Mouse (Mus musculus) liver, adult 2 months (tissue): ENCODE results near the gene H60b. TPM values are rescaled to one million over a fixed set of nuclear protein-coding genes. Genes with fewer than 3 reads are reported as not detected.
"Not testable (repeated sequence)": the region's sequence is repeated elsewhere in the genome, so short reads cannot be mapped to it uniquely, and the experiment has no call there.

Experiments
- DNase-seq: peaks from one replicate; pipeline ENCODE4 v3.0.0-alpha.2; 2011; ENCODE audit warnings: low read depth, low spot score; ENCODE audit errors: extremely low read depth
- H3K27ac ChIP-seq: fragments of 200-500 bp; replicated peaks from 2 replicates; pipeline ENCODE4 v1.5.1; 2012; ENCODE audit warnings: low read depth, mild to moderate bottlenecking, control low read depth, inconsistent platforms, low read length; ENCODE audit not compliant: insufficient read depth
- H3K27me3 ChIP-seq: fragments of 200-500 bp; 2 replicates; pipeline ENCODE4 v1.6.1; 2012; ENCODE audit warnings: mild to moderate bottlenecking, moderate library complexity, low read length, inconsistent platforms; ENCODE audit not compliant: control insufficient read depth, insufficient read depth
- H3K36me3 ChIP-seq: fragments of 200-500 bp; 2 replicates; pipeline ENCODE4 v1.6.1; 2012; ENCODE audit warnings: low read length, inconsistent platforms; ENCODE audit not compliant: control insufficient read depth, insufficient read depth
- H3K4me1 ChIP-seq: fragments of 200-500 bp; 2 replicates; pipeline ENCODE4 v1.6.1; 2011; ENCODE audit warnings: low read length; ENCODE audit not compliant: control insufficient read depth, insufficient read depth
- H3K4me3 ChIP-seq: fragments of 200-500 bp; 2 replicates; pipeline ENCODE4 v1.5.1; 2011; ENCODE audit warnings: low read depth, mild to moderate bottlenecking, control low read depth, low read length, moderate library complexity; ENCODE audit not compliant: insufficient read depth
- H3K79me2 ChIP-seq: fragments of 200-500 bp; 2 replicates; pipeline ENCODE4 v1.6.1; 2012; ENCODE audit warnings: inconsistent platforms, mild to moderate bottlenecking, low read length, moderate library complexity; ENCODE audit not compliant: control insufficient read depth, insufficient read depth
- H3K9ac ChIP-seq: fragments of 200-500 bp; 2 replicates; pipeline ENCODE4 v1.6.1; 2012; ENCODE audit warnings: low read depth, mild to moderate bottlenecking, control low read depth, inconsistent platforms, low read length
- CTCF ChIP-seq: fragments of 200-500 bp; IDR thresholded peaks from 2 replicates; pipeline ENCODE4 v1.5.1; 2011; ENCODE audit warnings: low read depth, low read length, control low read depth
- POLR2A ChIP-seq: fragments of 200-500 bp; IDR thresholded peaks from 2 replicates; pipeline ENCODE4 v1.6.1; 2011; ENCODE audit warnings: low read length, control low read depth; ENCODE audit not compliant: insufficient read depth; ENCODE audit errors: extremely low read depth
- WGBS: fragments of 180-500 bp; shearing (Covaris S2); methylation state at CpG from one replicate; pipeline ENCODE4 v1.1.7; 2018; 5-methylcytosine and 5-hydroxymethylcytosine counted together
- polyA plus RNA-seq: library from polyadenylated mRNA; depleted of rRNA; stranded (reverse); fragments of >200 nt; gene quantifications from 2 replicates; pipeline ENCODE4 v1.2.3, GENCODE M21; 2012
- total RNA-seq: library from RNA; depleted of rRNA; stranded (reverse); fragments of >200 nt; gene quantifications from 2 replicates; pipeline ENCODE4 v1.2.3, GENCODE M21; 2014

H60b gene
- total and polyA plus RNA-seq, 2 experiments, result 0.09 TPM; not detected in 1

DNA sequence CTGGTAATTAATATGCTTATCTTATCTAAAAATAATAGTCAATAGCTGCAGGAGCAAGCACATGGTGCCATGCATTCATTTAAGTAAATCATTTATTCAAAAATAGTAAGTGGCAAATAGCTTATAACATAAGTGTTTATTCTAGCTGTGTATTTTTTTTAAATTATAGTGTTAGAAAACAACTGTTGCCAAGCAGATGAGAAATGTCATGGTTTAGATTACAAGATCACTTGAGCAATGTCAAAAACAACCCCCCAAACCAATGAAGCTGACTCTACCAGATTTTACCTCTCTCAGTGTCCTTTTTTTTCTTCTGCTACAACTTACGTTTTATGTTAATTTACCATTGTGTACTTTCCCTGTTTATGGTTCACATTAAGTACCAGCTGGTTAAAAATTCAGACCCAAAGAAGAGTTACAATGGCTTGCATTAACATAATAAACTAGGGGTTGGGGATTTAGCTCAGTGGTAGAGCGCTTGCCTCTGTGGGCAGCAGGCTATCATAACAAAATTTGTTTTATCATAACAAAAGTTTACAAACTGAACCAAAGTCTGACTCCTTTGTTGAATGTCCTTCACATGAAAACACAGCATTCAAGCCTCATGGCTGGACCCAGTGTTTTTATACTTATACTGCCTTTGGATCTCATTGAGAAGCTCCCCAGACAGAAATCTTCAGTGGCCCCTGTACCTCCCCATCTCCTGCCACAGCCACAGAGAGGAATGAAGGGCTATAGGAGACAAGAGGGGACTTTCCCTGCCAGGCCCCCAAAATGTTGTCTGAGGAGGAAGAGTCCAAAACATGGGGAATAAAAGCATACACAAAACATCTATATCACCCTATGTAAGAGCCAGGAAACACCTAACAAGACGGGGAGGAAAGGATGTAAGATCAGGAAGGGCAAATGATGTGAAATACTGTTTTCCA is 3.3 kb upstream of the H60b start:
- TF ChIP-seq POLR2A, result no peak
- WGBS, result 35% methylated on average over 3 of the region's 3 CpGs

DNA sequence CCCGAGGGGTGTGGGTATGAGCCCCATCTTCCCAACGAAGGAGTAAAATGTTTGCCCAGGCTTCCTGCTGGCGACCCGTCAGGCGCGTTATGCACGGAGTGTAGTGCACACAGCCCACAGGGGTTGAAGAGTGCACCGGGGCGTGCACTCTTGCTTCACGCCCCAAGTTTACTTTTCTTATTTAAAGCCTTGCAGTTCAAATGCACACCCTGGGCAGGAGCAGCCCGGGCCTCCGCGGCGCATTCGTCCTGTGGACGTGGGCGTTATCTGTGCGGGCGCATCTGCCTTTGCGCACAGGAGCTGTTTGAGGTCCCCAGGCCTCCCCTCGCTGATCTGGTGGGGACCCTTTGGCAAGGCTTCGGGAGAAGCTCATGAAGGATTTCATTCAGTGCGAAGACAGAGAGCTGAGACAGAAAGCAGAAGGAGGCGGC is 760 bp downstream of the H60b start:
- Histone ChIP-seq H3K4me3 (no peak overlapping the region), H3K9ac (no peak overlapping the region), H3K27ac (no peak overlapping the region), H3K79me2 (no peaks in the 10 kb centered on the region), H3K36me3 (no peaks in the 10 kb centered on the region), H3K4me1 (no peaks in the 10 kb centered on the region), H3K27me3 (peaks cover 9% of the 10 kb centered on the region)
- no peak for DNase-seq
- no peak for TF ChIP-seq POLR2A
- TF ChIP-seq CTCF, result no peak
- 2% methylated on average over 24 of the region's 24 CpGs for WGBS

More for the DNA sequence above, 3.3 kb upstream of the H60b start:
- DNase-seq, result no peak
- no peaks in the 10 kb centered on the region for H3K36me3 ChIP-seq
- 0 out of 2 replicates have a peak, but pooled peaks cover under 1% of the 10 kb centered on the region for H3K4me1 ChIP-seq
- no peak overlapping the region for H3K9ac ChIP-seq
- peaks cover 22% of the 10 kb centered on the region for H3K27me3 ChIP-seq
- H3K4me3 ChIP-seq, result no peak overlapping the region
- no peaks in the 10 kb centered on the region for H3K79me2 ChIP-seq
- H3K27ac ChIP-seq, result no peak overlapping the region

DNA sequence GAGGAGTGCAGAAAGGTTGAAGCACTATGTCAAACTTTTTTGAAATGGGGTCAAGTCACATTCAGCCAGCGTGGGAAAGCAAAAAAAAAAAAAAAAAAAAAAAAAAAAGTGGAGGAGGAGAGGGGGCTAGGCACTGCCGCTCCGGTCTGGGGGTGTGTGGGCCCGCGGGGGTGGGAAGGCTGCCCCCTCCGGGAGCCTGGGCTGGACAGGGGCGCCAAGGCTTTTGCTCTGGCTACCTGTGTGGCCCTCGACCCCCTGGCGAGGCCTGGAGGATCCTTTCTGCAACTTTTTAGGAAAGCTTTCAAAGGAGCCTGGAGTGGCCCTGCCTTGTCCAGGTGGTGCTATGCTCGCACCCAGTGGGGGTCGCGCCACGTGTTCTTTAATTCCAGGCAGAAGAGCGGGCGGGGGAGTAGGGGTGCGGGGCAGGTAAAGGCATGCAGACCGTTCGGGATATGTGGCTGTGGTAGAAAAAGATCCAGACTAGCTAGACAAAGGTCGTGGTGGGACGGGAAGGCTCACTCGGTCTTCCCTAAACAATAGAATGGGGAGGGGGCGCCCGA is 1.3 kb downstream of the H60b start:
- H3K27me3 ChIP-seq, result peaks cover 8% of the 10 kb centered on the region
- no peak overlapping the region for H3K9ac ChIP-seq
- TF ChIP-seq CTCF (no peak), POLR2A (no peak)
- WGBS, result 13% methylated on average over 23 of the region's 23 CpGs
- no peaks in the 10 kb centered on the region for H3K36me3 ChIP-seq
- no peak overlapping the region for H3K27ac ChIP-seq
- no peak for DNase-seq
- no peak overlapping the region for H3K4me3 ChIP-seq
- H3K79me2 ChIP-seq, result no peaks in the 10 kb centered on the region
- no peaks in the 10 kb centered on the region for H3K4me1 ChIP-seq

DNA sequence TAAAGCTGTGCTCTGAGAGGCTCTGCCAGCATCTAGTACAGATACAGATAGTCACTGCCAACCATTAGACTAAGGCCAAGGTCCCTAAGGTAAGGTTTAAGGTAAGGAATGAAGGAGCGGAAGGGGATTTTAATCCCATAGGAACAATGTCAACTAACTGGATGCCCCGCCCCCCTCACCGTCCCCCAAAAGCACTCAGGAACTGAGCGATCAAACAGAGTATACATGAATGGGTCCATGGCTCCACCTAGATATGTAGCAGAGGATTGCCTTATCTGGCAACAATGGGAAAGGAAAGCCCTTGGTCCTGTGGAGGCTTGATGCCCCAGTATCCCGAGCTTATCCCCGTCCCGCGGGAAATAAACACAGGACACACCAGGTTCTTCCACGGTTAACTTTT is 4.9 kb downstream of the H60b start:
- not testable (repeated sequence) for H3K27me3 ChIP-seq, H3K79me2 ChIP-seq, H3K9ac ChIP-seq, H3K36me3 ChIP-seq, H3K27ac ChIP-seq, H3K4me3 ChIP-seq, H3K4me1 ChIP-seq, DNase-seq
- WGBS, result 3% methylated on average over 9 of the region's 9 CpGs

DNA sequence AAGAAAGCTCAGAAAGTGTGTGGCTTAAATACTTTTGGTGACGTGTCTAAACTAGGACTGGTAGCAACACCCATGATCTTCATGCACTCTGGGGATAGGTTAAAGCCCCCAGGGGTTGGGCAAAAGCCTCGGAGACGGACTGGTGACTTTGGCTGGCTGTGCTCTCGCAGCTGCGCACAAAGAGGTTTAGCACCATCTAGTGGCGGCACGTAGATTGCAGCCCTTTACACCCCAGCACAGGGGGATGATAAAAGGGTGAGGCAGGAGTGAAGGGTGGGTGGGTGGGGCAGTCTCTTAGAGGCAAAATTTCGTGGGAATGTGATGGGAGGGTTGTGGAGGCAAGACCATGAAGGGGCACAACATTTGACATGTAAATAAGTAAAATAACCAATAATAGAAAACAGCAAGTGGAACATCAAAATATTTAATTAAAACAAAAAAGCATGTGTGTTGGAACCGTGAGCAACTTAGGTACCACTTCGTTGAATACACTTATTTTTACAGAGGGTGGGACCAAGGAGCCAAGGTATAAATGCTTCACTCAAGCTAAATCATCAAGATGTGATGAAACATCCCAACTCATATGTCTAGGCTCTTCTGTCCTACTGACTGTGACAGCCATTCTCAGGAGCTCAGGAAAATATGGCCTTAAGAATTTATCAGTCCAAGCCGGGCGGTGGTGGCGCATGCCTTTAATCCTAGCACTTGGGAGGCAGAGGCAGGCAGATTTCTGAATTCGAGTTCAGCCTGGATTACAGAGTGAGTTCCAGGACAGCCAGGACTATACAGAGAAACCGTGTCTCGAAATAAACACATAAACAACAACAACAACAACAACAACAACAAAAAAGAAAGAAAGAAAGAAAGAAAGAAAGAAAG is 5.6 kb downstream of the H60b start:
- H3K36me3 ChIP-seq, H3K9ac ChIP-seq, H3K4me3 ChIP-seq, H3K27ac ChIP-seq, H3K4me1 ChIP-seq, DNase-seq, H3K79me2 ChIP-seq, H3K27me3 ChIP-seq: not testable (repeated sequence)
- peak; percentile 57 for TF ChIP-seq CTCF
- 34% methylated on average over 15 of the region's 16 CpGs for WGBS

DNA sequence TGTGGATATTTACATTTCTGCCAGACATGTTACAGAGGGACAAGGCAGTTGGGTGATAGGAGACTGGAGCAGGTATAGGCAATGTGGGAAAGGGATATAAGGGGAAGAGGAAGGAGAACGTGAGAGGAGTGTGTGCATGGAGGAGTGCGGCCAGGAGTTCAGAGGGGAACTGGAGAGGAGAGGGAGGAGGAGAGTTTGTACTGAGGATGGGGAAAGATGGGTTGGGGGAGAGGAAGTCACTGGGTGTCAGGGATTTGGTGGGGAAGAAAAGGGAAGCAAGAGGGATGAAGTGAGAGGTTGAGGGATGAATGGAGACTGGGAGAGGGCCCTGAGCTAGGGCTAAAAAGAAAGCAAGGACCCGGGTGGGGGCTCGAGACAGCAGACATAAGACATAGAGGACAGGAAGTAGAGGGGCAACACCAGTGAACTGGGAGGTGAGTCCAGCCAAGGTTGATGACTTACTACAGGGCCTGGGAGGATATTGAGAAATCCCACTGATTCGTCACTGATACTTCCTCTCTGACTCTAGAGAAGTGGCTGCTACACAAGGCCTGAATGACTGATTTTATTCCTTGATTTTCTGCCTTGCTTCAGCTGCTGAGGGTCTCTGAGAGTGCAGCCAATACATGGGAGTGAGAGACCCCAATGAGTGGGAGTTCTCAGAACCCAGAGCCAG is 7.1 kb downstream of the H60b start:
- not testable (repeated sequence) for H3K9ac ChIP-seq, H3K27me3 ChIP-seq, H3K27ac ChIP-seq, H3K36me3 ChIP-seq, H3K4me1 ChIP-seq, DNase-seq, H3K4me3 ChIP-seq, H3K79me2 ChIP-seq
- whole genome bisulfite sequencing, result 61% methylated on average over 5 of the region's 5 CpGs

DNA sequence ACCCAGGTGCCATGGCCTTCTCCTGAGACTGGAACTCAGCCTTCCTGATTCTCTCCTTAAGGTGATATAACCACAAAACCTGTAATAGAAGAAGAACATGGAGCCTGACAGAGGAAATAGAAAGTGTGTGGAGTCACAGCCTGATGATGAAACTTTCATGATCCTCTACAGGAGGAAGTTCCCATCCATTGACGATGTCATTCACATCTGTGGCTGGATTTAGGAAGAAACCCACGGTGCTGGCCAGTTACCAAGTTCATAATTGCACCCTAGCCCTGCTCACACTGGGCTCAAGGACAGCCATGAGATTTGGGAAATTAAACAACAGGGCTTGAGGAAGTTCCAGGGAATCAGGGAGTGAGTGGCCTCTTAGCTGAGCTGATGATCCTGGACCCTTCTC is 7.6 kb downstream of the H60b start:
- not testable (repeated sequence) for DNase-seq

DNA sequence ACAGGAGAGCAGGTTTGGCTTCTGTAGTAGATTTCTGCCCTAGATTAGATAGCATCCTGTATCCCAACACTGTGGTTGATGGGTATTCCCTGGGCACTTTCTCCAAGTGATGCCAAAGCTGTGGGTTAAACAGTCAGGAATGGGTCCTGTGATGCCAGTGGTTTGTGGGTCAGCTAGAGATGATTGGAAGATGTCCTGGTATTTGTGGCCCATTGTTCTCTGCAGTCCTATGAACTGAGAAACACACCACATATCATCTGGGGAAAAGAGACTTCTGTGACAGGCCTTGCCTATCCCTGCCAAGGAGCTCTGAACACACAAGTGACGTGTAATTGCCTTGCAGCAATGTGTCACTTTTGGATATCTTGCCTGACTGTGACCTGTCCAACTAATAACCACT is 8.7 kb downstream of the H60b start:
- H3K36me3 ChIP-seq, H3K9ac ChIP-seq, H3K4me3 ChIP-seq, H3K27me3 ChIP-seq, DNase-seq, H3K4me1 ChIP-seq, H3K27ac ChIP-seq, H3K79me2 ChIP-seq: not testable (repeated sequence)
- WGBS, result 95% methylated on average over 1 of the region's 1 CpGs

More for the DNA sequence above, 7.6 kb downstream of the H60b start:
- H3K27me3 ChIP-seq, H3K36me3 ChIP-seq, H3K79me2 ChIP-seq, H3K4me3 ChIP-seq, H3K27ac ChIP-seq, H3K9ac ChIP-seq, H3K4me1 ChIP-seq: not testable (repeated sequence)
- WGBS, result 65% methylated on average over 2 of the region's 2 CpGs
